Mouse (Mus musculus): ENCODE results near the gene Oasl1. TPM values are rescaled to one million over a fixed set of nuclear protein-coding genes. Genes with fewer than 3 reads are reported as not detected.

Gene Oasl1
- polyA plus RNA-seq, 1 experiment from 2014 or later = 0.28 TPM

- Histone ChIP-seq H3K27me3 (no peaks in the 10 kb centered on the region), H3K9me3 (no peaks in the 10 kb centered on the region), H3K4me2 (replicated peaks) (no peak overlapping the region), H3K9ac (replicated peaks) (no peak overlapping the region), H3K27ac (no peak overlapping the region), H3K4me1 (replicated peaks) (peaks cover 12% of the 10 kb centered on the region), H3K36me3 (peaks cover 18% of the 10 kb centered on the region), H3K4me3 (replicated peaks) (no peak overlapping the region)
- 92% methylated on average over 14 of the region's 14 CpGs for WGBS
- ATAC-seq = no peak
These were observed 30.3 kb downstream of the Oasl1 start for GRCm38 (mm10) chr5:114953326-114953725.

GRCm38 (mm10) chr5:114958069-114958468 lies 35.0 kb downstream of the Oasl1 start:
- no peak for ATAC-seq
- Histone ChIP-seq H3K4me2 (replicated peaks) (no peak overlapping the region), H3K27ac (no peak overlapping the region), H3K9me3 (no peaks in the 10 kb centered on the region), H3K9ac (replicated peaks) (no peak overlapping the region), H3K4me3 (replicated peaks) (no peak overlapping the region), H3K36me3 (no peaks in the 10 kb centered on the region), H3K4me1 (replicated peaks) (0 out of 2 replicates have a peak, but pooled peaks cover 6% of the 10 kb centered on the region), H3K27me3 (no peaks in the 10 kb centered on the region)
- 85% methylated on average over 5 of the region's 5 CpGs for WGBS

GRCm38 (mm10) chr5:114961590-114962360 lies 38.7 kb downstream of the Oasl1 start:
- Histone ChIP-seq H3K4me3 (replicated peaks) (no peak overlapping the region), H3K9ac (replicated peaks) (no peak overlapping the region), H3K36me3 (no peaks in the 10 kb centered on the region), H3K27me3 (no peaks in the 10 kb centered on the region), H3K4me1 (replicated peaks) (0 out of 2 replicates have a peak, but pooled peaks cover 6% of the 10 kb centered on the region), H3K27ac (no peak overlapping the region), H3K9me3 (no peaks in the 10 kb centered on the region), H3K4me2 (replicated peaks) (no peak overlapping the region)
- no peak for ATAC-seq
- WGBS = 54% methylated on average over 4 of the region's 4 CpGs

GRCm38 (mm10) chr5:114964315-114964966 lies 41.4 kb downstream of the Oasl1 start:
- H3K4me3 ChIP-seq (replicated peaks) = no peak overlapping the region
- no peak overlapping the region for H3K4me2 ChIP-seq (replicated peaks)
- peaks cover 6% of the 10 kb centered on the region for H3K27me3 ChIP-seq
- no peaks in the 10 kb centered on the region for H3K36me3 ChIP-seq
- no peak for ATAC-seq
- H3K9me3 ChIP-seq = no peaks in the 10 kb centered on the region
- H3K4me1 ChIP-seq (replicated peaks) = 0 out of 2 replicates have a peak, but pooled peaks cover 6% of the 10 kb centered on the region
- H3K9ac ChIP-seq (replicated peaks) = no peak overlapping the region
- H3K27ac ChIP-seq = no peak overlapping the region
- 72% methylated on average over 7 of the region's 7 CpGs for WGBS

- Histone ChIP-seq H3K4me3 (replicated peaks) (no peak overlapping the region), H3K36me3 (no peaks in the 10 kb centered on the region), H3K9me3 (no peaks in the 10 kb centered on the region), H3K4me1 (replicated peaks) (0 out of 2 replicates have a peak, but pooled peaks cover 6% of the 10 kb centered on the region), H3K27ac (no peak overlapping the region), H3K4me2 (replicated peaks) (no peak overlapping the region), H3K27me3 (peaks cover 6% of the 10 kb centered on the region), H3K9ac (replicated peaks) (no peak overlapping the region)
- ATAC-seq = no peak
- 68% methylated on average over 17 of the region's 17 CpGs for WGBS
These were observed 42.2 kb downstream of the Oasl1 start for GRCm38 (mm10) chr5:114964967-114965898.

- Histone ChIP-seq H3K4me2 (replicated peaks) (no peak overlapping the region), H3K27me3 (peaks cover 6% of the 10 kb centered on the region), H3K9me3 (no peaks in the 10 kb centered on the region), H3K4me1 (replicated peaks) (no peaks in the 10 kb centered on the region), H3K9ac (replicated peaks) (no peak overlapping the region), H3K4me3 (replicated peaks) (no peak overlapping the region), H3K36me3 (no peaks in the 10 kb centered on the region), H3K27ac (no peak overlapping the region)
- WGBS = 51% methylated on average over 14 of the region's 14 CpGs
- ATAC-seq = no peak
These were observed 44.7 kb downstream of the Oasl1 start for GRCm38 (mm10) chr5:114967523-114968268.

- Histone ChIP-seq H3K4me1 (replicated peaks) (no peaks in the 10 kb centered on the region), H3K9ac (replicated peaks) (no peak overlapping the region), H3K9me3 (no peaks in the 10 kb centered on the region), H3K27ac (no peak overlapping the region), H3K36me3 (no peaks in the 10 kb centered on the region), H3K4me3 (replicated peaks) (no peak overlapping the region), H3K4me2 (replicated peaks) (no peak overlapping the region), H3K27me3 (peaks cover 6% of the 10 kb centered on the region)
- no peak for ATAC-seq
- WGBS = 25% methylated on average over 7 of the region's 7 CpGs
These were observed 45.6 kb downstream of the Oasl1 start for GRCm38 (mm10) chr5:114968651-114969050.

- no peak overlapping the region for H3K27ac ChIP-seq
- ATAC-seq = no peak
- H3K9ac ChIP-seq (replicated peaks) = no peak overlapping the region
- no peak overlapping the region for H3K4me3 ChIP-seq (replicated peaks)
- WGBS = 12% methylated on average over 4 of the region's 4 CpGs
- no peaks in the 10 kb centered on the region for H3K9me3 ChIP-seq
- no peaks in the 10 kb centered on the region for H3K4me1 ChIP-seq (replicated peaks)
- H3K4me2 ChIP-seq (replicated peaks) = no peak overlapping the region
- H3K27me3 ChIP-seq = peaks cover 6% of the 10 kb centered on the region
- no peaks in the 10 kb centered on the region for H3K36me3 ChIP-seq
These were observed 46.0 kb downstream of the Oasl1 start for GRCm38 (mm10) chr5:114969064-114969463.

- Histone ChIP-seq H3K4me2 (replicated peaks) (no peak overlapping the region), H3K9ac (replicated peaks) (no peak overlapping the region), H3K4me3 (replicated peaks) (no peak overlapping the region), H3K27ac (no peak overlapping the region), H3K27me3 (peaks cover 6% of the 10 kb centered on the region), H3K36me3 (no peaks in the 10 kb centered on the region), H3K4me1 (replicated peaks) (no peaks in the 10 kb centered on the region), H3K9me3 (no peaks in the 10 kb centered on the region)
- ATAC-seq = no peak
- WGBS = 60% methylated on average over 13 of the region's 13 CpGs
These were observed 46.7 kb downstream of the Oasl1 start for GRCm38 (mm10) chr5:114969609-114970215.

- H3K9me3 ChIP-seq = no peaks in the 10 kb centered on the region
- no peak within 1 kb of the TSS for H3K4me2 ChIP-seq (replicated peaks)
- 85% methylated on average over 17 of the region's 17 CpGs for whole genome bisulfite sequencing
- no peaks in the 10 kb centered on the region for H3K36me3 ChIP-seq
- no peak within 1 kb of the TSS for H3K27ac ChIP-seq
- H3K4me3 ChIP-seq (replicated peaks) = no peak within 1 kb of the TSS
- no peak for ATAC-seq
- H3K4me1 ChIP-seq (replicated peaks) = no peaks in the 10 kb centered on the region
- H3K27me3 ChIP-seq = peaks cover 6% of the 10 kb centered on the region
- H3K9ac ChIP-seq (replicated peaks) = no peak within 1 kb of the TSS
These were observed 47.8 kb downstream of the Oasl1 start, which contains the start of gene Hnf1a for GRCm38 (mm10) chr5:114970824-114971227. Gene Hnf1a, minus strand, starts transcription at chr5:114971094.

- 87% methylated on average over 9 of the region's 9 CpGs for WGBS
- ATAC-seq = no peak
- Histone ChIP-seq H3K9me3 (no peaks in the 10 kb centered on the region), H3K27me3 (peaks cover 6% of the 10 kb centered on the region), H3K4me2 (replicated peaks) (no peak overlapping the region), H3K4me3 (replicated peaks) (no peak overlapping the region), H3K27ac (no peak overlapping the region), H3K36me3 (no peaks in the 10 kb centered on the region), H3K9ac (replicated peaks) (no peak overlapping the region), H3K4me1 (replicated peaks) (no peaks in the 10 kb centered on the region)
These were observed 49.2 kb downstream of the Oasl1 start for GRCm38 (mm10) chr5:114972201-114972600.

All from midbrain, embryonic 13.5 days (tissue).